Mouse (Mus musculus): ENCODE data around the gene Chn2.

DNA sequence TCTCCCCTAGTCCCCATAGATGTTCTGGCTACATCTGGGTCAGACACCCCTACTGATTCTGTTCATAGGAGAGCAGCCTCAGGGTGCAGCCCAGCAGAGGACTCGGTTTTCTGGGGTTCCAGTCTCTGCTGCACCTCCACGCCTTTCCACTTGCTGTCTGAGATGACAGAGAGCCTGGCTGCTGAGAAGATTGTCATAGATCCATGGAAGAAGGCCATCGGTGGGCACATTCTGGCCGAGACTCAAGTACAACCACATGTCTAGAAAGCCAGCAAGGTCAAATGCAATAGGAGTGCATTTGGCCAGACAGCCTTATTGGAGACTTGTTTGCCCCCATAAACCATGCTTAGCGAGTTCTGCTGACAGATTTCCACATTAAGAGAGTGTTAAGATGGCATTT is 81.5 kb downstream of the Chn2 start:
- TF ChIP-seq POLR2A (IDR thresholded peaks at IDR 0.05; ENCODE audit: borderline replicate concordance, extremely low read depth, insufficient read depth, insufficient read length, poor library complexity, severe bottlenecking), result no peak
- no peak for TF ChIP-seq CTCF (IDR thresholded peaks at IDR 0.05; ENCODE audit: borderline replicate concordance, extremely low read depth, insufficient read depth, insufficient read length)
